Mouse (Mus musculus): Measurements from ENCODE around the gene Frmd4a. TPM values are rescaled to one million over a fixed set of nuclear protein-coding genes. Genes with fewer than 3 reads are reported as not detected.

Gene Frmd4a
- total RNA-seq, 2 experiments from 2014 or later = 113 to 118 TPM

DNA sequence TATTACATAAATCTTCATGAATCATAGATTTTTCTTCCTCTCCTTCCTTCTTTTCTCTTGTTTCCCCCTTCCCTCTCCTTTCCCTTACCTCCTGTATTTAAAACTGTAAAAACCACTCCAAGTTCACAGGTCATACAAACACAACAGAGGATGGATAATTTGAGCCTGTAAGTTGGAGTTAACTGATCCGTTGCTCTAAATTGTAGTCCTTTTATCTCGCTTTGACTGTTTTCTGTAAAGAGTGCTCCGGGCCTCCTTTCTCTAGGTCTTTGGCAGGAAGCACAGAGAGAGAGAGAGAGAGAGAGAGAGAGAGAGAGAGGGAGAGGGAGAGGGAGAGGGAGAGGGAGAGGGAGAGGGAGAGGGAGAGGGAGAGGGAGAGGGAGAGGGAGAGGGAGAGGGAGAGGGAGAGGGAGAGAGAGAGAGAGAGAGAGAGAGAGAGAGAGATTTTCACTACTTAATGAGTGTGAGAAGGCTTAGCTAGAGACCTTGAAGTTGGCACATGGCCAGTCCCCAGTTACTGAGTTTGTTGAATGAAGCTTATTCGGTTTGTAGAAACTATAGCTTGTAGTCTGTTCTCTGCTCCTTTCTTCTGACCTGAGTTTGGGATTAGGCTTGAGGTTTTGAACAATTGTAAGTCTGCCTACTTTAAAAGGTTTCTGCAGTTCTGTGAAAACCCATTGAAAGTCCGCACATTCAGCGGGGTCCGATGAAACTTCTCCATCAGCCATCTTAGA lies 499.5 kb downstream of the Frmd4a start:
- DNase-seq (ENCODE audit: extremely low spot score in 1 of 2, low spot score in 2 of 2) = peak; percentile 48 to 67
- intact Hi-C loops (cut with DNase I) = no loop called here

DNA sequence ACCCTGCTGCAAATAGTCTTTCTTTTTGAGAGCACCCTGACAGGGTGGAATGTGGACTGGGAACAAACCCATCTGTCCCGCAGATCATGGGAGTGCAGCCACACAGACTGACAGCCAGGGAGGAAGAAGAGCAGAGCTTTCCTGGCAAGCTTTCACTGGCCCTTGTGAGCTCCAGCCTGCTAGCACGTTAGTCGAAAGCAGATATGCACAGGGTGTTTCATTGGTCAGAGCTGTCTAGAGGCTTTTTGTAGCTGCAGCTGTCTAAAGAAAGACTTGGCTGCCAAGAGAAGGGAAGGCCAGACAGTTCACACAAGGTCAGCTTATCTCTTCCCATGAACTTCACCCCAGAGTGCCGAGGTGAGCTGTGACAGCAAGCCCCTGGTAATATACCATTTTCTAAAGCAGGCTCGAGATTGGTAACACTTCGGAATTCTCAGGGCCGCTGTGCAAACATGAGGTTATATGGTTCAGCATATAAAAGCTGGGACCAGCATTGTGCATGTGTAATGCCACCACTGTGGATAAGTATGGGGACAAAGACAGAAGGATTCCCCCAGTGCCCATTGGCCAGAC lies 500.1 kb downstream of the Frmd4a start:
- intact Hi-C loops (cut with DNase I) = no loop called here
- DNase-seq (ENCODE audit: extremely low spot score in 1 of 2, low spot score in 2 of 2) = peak in 1 of 2 experiments; percentile 27

DNA sequence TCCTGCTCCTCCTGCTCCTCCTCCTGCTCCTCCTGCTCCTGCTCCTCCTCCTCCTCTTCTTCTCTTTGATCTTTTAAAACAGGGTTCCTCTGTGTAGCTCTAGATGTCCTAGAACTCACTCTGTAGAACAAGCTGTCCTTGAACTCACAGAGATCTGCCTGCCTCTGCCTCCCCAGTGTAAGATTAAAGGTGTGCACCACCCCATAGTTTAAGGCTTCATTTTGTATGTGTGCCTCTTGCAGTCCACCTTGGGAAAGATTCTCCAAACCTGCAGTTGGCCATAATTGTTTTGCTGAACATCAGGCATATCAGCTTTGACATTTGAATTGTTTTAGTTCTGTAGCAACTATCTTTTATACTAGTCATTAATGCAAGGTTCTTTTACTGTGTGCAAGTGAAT lies 501.0 kb downstream of the Frmd4a start:
- intact Hi-C loops (cut with DNase I) = no loop called here
- DNase-seq (ENCODE audit: extremely low spot score in 1 of 2, low spot score in 2 of 2) = no peak

- no peak for DNase-seq (ENCODE audit: extremely low spot score in 1 of 2, low spot score in 2 of 2)
- intact Hi-C loops (cut with DNase I) = no loop called here
These were observed 505.4 kb downstream of the Frmd4a start for GRCm38 (mm10) chr2:4522769-4523487.

DNA sequence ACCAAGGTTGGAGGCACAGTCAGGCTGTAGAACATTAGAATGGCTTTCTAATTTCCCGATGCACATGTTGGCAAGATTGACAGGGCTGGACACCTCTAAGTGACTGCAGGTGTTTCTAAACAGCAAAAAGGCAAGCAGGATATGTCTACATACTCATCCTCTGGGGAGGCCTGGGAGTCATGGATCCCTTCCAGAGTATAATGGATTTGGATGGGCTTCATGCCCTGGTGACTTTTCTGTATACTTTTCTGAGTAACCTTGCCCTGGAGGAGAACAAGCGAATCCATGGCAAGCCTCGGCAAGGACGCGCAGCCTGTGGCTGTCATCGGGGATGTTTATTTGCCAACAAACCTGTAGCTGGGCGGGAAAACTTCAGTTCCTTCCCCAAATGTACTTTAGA lies 509.6 kb downstream of the Frmd4a start:
- no peak for DNase-seq (ENCODE audit: extremely low spot score in 1 of 2, low spot score in 2 of 2)
- intact Hi-C loops (cut with DNase I) = no loop called here

- intact Hi-C loops (cut with DNase I) = no loop called here
- DNase-seq (ENCODE audit: extremely low spot score in 1 of 2, low spot score in 2 of 2) = peak; percentile 16 to 66
These were observed 511.8 kb downstream of the Frmd4a start for GRCm38 (mm10) chr2:4529254-4529729.

GRCm38 (mm10) chr2:4531533-4532197 lies 514.1 kb downstream of the Frmd4a start:
- intact Hi-C loops (cut with DNase I) = no loop called here
- DNase-seq (ENCODE audit: extremely low spot score in 1 of 2, low spot score in 2 of 2) = no peak

GRCm38 (mm10) chr2:4532198-4532568 lies 514.7 kb downstream of the Frmd4a start:
- no peak for DNase-seq (ENCODE audit: extremely low spot score in 1 of 2, low spot score in 2 of 2)
- intact Hi-C loops (cut with DNase I) = no loop called here

DNA sequence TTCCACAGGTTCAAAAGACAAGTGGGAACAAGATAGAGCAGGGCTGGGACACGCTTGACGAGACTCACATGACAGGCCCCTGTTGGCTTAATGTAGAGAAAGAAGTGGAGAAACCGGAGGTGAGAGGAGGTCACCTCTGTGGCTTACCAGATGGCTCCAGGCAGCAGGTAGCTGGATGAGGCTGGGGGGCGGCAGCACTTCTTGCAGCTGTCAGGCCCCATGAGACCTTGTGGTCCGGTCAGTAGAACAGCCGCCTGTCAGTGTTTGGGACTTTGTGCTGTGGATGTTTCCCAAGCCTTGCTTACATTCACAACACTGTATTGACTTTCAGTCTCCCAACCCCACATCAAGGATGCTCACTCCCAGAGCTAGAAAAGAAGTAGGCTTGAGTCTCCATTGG lies 515.4 kb downstream of the Frmd4a start:
- no peak for DNase-seq (ENCODE audit: extremely low spot score in 1 of 2, low spot score in 2 of 2)
- intact Hi-C loops (cut with DNase I) = no loop called here

GRCm38 (mm10) chr2:4535187-4535864 lies 517.8 kb downstream of the Frmd4a start:
- DNase-seq (ENCODE audit: extremely low spot score in 1 of 2, low spot score in 2 of 2) = no peak
- intact Hi-C loops (cut with DNase I) = no loop called here

GRCm38 (mm10) chr2:4541330-4541729 lies 523.8 kb downstream of the Frmd4a start:
- no peak for DNase-seq (ENCODE audit: extremely low spot score in 1 of 2, low spot score in 2 of 2)
- intact Hi-C loops (cut with DNase I) = no loop called here

- intact Hi-C loops (cut with DNase I) = no loop called here
- DNase-seq (ENCODE audit: extremely low spot score in 1 of 2, low spot score in 2 of 2) = no peak
These were observed 524.5 kb downstream of the Frmd4a start for GRCm38 (mm10) chr2:4541844-4542628.

GRCm38 (mm10) chr2:4542629-4543416 lies 525.3 kb downstream of the Frmd4a start:
- no peak for DNase-seq (ENCODE audit: extremely low spot score in 1 of 2, low spot score in 2 of 2)
- intact Hi-C loops (cut with DNase I) = no loop called here

- intact Hi-C loops (cut with DNase I) = no loop called here
- no peak for DNase-seq (ENCODE audit: extremely low spot score in 1 of 2, low spot score in 2 of 2)
These were observed 525.9 kb downstream of the Frmd4a start for GRCm38 (mm10) chr2:4543417-4543775.

DNA sequence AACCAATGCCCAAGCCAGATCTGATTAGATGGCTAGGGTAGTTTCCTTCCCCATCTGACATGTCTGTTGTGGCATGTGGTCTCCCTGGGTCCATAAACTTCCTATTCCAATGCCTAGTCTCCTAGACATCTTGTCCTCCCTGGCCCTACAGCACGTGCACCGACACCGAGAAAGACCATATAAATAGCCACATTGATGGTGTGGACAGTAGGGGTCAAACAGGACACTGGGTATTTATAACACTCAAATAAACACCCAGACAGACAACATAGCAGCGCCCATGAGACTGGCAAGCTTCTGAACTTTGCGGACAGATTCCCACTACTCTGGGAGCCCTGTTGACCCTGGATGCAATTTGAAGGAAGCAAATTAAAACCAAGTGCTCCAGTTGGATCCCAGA lies 526.8 kb downstream of the Frmd4a start:
- no peak for DNase-seq (ENCODE audit: extremely low spot score in 1 of 2, low spot score in 2 of 2)
- intact Hi-C loops (cut with DNase I) = no loop called here

DNA sequence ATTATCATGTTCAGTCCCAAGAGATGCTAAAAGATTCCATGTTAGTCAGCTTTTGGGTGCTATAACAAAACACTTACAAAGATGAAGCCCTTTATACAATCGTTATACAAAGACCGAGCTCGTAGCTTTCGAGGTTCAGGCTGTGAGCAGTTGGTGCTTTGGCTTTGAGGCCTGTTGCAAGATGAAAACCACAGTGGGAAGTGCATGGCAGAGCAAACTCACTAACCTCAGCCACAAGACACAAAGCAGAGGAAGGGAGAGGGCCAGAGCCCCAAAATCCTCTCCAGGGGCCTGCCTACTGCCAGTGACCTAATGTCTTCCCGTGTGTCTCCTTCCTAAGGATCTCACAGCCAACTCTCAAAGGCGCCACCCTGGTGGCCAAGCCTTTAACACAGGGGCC lies 527.7 kb downstream of the Frmd4a start:
- intact Hi-C loops (cut with DNase I) = no loop called here
- no peak for DNase-seq (ENCODE audit: extremely low spot score in 1 of 2, low spot score in 2 of 2)

DNA sequence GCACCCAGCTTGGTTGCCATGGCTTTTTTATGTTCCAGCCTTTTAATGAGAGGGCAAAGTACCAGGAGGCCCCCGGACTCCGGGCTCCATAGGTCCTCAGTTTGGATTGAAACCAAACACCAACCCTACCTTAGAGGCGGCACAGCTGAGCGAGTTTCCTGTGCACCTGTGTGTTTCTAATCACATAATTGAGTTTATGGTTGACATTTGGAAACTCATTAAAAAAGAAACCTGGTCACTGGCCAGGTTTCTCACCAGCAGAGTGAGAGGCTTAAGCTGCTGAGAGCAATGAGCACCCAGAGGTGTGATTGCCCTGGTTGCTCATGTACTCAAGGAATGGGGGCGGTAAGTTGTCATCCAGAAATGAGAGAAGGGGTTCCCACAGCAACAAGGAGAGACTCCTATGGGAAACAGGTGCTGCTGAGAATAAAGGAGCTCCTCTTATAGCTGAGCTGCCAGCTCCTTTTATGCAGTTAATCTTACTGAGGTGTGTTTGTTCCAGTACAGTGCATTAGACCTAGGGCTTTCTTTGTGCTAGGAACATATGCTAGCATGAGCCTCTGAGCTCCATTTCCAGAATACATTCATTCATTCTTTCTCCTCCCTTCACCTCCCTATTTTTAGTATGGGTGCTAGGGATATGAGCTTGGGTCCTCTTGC lies 529.6 kb downstream of the Frmd4a start:
- intact Hi-C loops (cut with DNase I) = no loop called here
- DNase-seq (ENCODE audit: extremely low spot score in 1 of 2, low spot score in 2 of 2) = no peak
